ENCODE assay signal across 9 mouse cellular contexts in genomic region chr4:129086078-129086477, GRCm38 (mm10). TPM values are rescaled to one million over a fixed set of nuclear protein-coding genes. Genes with fewer than 3 reads are reported as not detected.
DNase-seq lines count a peak whose midpoint lies in the region; ATAC-seq and TF ChIP-seq lines count a peak whose summit lies in the region.
"Had no signal": no experiment of that assay in that cellular context is flagged by ENCODE, and none has a peak within 500 bp of the region (broad histone marks: within the 10 kb centered on the region; RNA-seq: fewer than 3 reads in every experiment).

No protein-coding gene starts in this region.

- H3K27me3 ChIP-seq in forebrain, embryonic 11.5 days (ENCODE audit: control insufficient read depth, insufficient read depth, low read length) = no peaks in the 10 kb centered on the region
- H3K27me3 ChIP-seq in thymus, adult 2 months (ENCODE audit: control insufficient read depth, insufficient read depth, low read length) = no peaks in the 10 kb centered on the region

- no peaks in the 10 kb centered on the region for H3K36me3 ChIP-seq in forebrain, embryonic 11.5 days (ENCODE audit: control insufficient read depth, insufficient read depth, low read length)
- no peaks in the 10 kb centered on the region for H3K36me3 ChIP-seq in thymus, adult 2 months (ENCODE audit: control insufficient read depth, insufficient read depth, low read length)

- no peak overlapping the region for H3K27ac ChIP-seq in forebrain, embryonic 11.5 days (ENCODE audit: low read depth, low read length)
- no peak overlapping the region for H3K27ac ChIP-seq in thymus, adult 2 months (ENCODE audit: control insufficient read depth, insufficient read depth, low read length)

- intact Hi-C loops in left cerebral cortex, postnatal 14 days (cut with DNase I) = loop anchor here (5.0 kb wide), 1 partner anchor 179 kb away; no protein-coding TSS in a partner anchor

- 25% methylated on average over 8 of the region's 8 CpGs for whole genome bisulfite sequencing in forebrain, embryonic 11.5 days
- 36% methylated on average over 8 of the region's 8 CpGs for WGBS in thymus, adult 2 months

- no peak overlapping the region for H3K9ac ChIP-seq in forebrain, embryonic 11.5 days (ENCODE audit: low read length)

- peak; percentile 67 for DNase-seq in urinary bladder, postnatal 25 days (ENCODE audit: low spot score)
- no peak for DNase-seq in urinary bladder, postnatal 4 days (ENCODE audit: low spot score in 2 of 2)
- DNase-seq in c-Kit-positive CD71-positive TER-119-negative erythroid progenitor cells, embryonic 14.5 days (ENCODE audit: low read depth) = peak; percentile 63
- DNase-seq in forebrain, embryonic 11.5 days (ENCODE audit: low spot score) = peak; percentile 79
- peak; percentile 78 to 84 for DNase-seq in left cerebral cortex, postnatal 14 days (ENCODE audit: low spot score in 2 of 2)
- DNase-seq in thymus, adult 2 months = peak; percentile 66

- H3K4me1 ChIP-seq in forebrain, embryonic 11.5 days (replicated peaks; ENCODE audit: control insufficient read depth, insufficient read depth, low read length) = no peaks in the 10 kb centered on the region
- no peaks in the 10 kb centered on the region for H3K4me1 ChIP-seq in thymus, adult 2 months (replicated peaks; ENCODE audit: control insufficient read depth, insufficient read depth, low read length)

- no peak for TF ChIP-seq CTCF in thymus, adult 2 months (IDR thresholded peaks at IDR 0.05; ENCODE audit: borderline replicate concordance, control insufficient read depth, extremely low read depth, insufficient read depth, low read length, poor library complexity)

- no peaks in the 10 kb centered on the region for H3K9me3 ChIP-seq in forebrain, embryonic 11.5 days (ENCODE audit: control insufficient read depth, low read length)

- ATAC-seq in forebrain, embryonic 11.5 days (replicated peaks; ENCODE audit: low FRiP score) = no peak
- ATAC-seq in inflammation-experienced regulatory T-cells, adult 6 months = peak; percentile 66
- ATAC-seq in monocyte, adult 5-6 weeks (replicated peaks; ENCODE audit: insufficient number of reproducible peaks, low FRiP score, low TSS enrichment, poor library complexity, severe bottlenecking) = peak; percentile 48

- no peak for TF ChIP-seq POLR2A in thymus, adult 2 months (IDR thresholded peaks at IDR 0.05; ENCODE audit: control insufficient read depth, extremely low read depth, insufficient read depth, low read length, poor library complexity)

- H3K4me3 ChIP-seq in forebrain, embryonic 11.5 days (ENCODE audit: low read depth, low read length) = no peak overlapping the region
- H3K4me3 ChIP-seq in thymus, adult 2 months (ENCODE audit: control insufficient read depth, insufficient read depth, low read length) = no peak overlapping the region

- no peak overlapping the region for H3K4me2 ChIP-seq in forebrain, embryonic 11.5 days (ENCODE audit: low read depth, low read length, severe bottlenecking)

RNA-seq across cellular contexts. Expression of gene Tmem54, which starts 19.3 kb away (rescaled TPM):
- polyA plus RNA-seq in forebrain, embryonic 11.5 days (2014; fragmentation: Nextera tagmentation; extraction: Ambion mirVana) = 1.5 and 2.0 TPM in 2 replicates
- polyA plus RNA-seq in inflammation-experienced regulatory T-cells, adult 6 months (2017; shearing (Covaris generic)) = not detected
- not detected for total RNA-seq in left cerebral cortex, postnatal 14 days (2021)
- not detected in 3 replicates for total RNA-seq in monocyte, adult 5-6 weeks (2017)
- 3.9 and 5.5 TPM in 2 replicates for polyA plus RNA-seq in thymus, adult 2 months (2012; rRNA removed)
- polyA plus RNA-seq: neural tube, embryonic 14.5 days had no signal

RNA-seq across cellular contexts. Expression of gene Rnf19b, which starts 28.0 kb away (rescaled TPM):
- 10.1 and 12.2 TPM in 2 replicates for polyA plus RNA-seq in forebrain, embryonic 11.5 days (2014; fragmentation: Nextera tagmentation; extraction: Ambion mirVana)
- polyA plus RNA-seq in inflammation-experienced regulatory T-cells, adult 6 months (2017; shearing (Covaris generic)) = 10 to 100 TPM; 17.5 to 20.2 (median 18.3) TPM
- total RNA-seq in left cerebral cortex, postnatal 14 days (2021) = 10 to 100 TPM; 60.8 to 63.5 TPM
- total RNA-seq in monocyte, adult 5-6 weeks (2017) = 223 to 304 TPM (median 264 TPM) in 3 replicates
- 74.1 and 82.3 TPM in 2 replicates for polyA plus RNA-seq in thymus, adult 2 months (2012; rRNA removed)

RNA-seq across cellular contexts. Expression of gene Hpca, which starts 35.8 kb away (rescaled TPM):
- 0.87 and 1.2 TPM in 2 replicates for polyA plus RNA-seq in forebrain, embryonic 11.5 days (2014; fragmentation: Nextera tagmentation; extraction: Ambion mirVana)
- not detected for polyA plus RNA-seq in inflammation-experienced regulatory T-cells, adult 6 months (2017; shearing (Covaris generic))
- total RNA-seq in left cerebral cortex, postnatal 14 days (2021) = 100 to 1,000 TPM; 562 to 615 TPM
- not detected in 3 replicates for total RNA-seq in monocyte, adult 5-6 weeks (2017)
- polyA plus RNA-seq in thymus, adult 2 months (2012; rRNA removed) = 0.92 and 1.0 TPM in 2 replicates

RNA-seq across cellular contexts. Expression of gene Fndc5, which starts 50.7 kb away (rescaled TPM):
- 0.63 and 1.4 TPM in 2 replicates for polyA plus RNA-seq in forebrain, embryonic 11.5 days (2014; fragmentation: Nextera tagmentation; extraction: Ambion mirVana)
- under 1 TPM; 0.28 to 0.50 (median 0.40) TPM for polyA plus RNA-seq in inflammation-experienced regulatory T-cells, adult 6 months (2017; shearing (Covaris generic))
- 10 to 100 TPM; 57.5 to 59.2 TPM for total RNA-seq in left cerebral cortex, postnatal 14 days (2021)
- 0.32 TPM in 1 of 3 replicates, not detected in the others for total RNA-seq in monocyte, adult 5-6 weeks (2017)
- polyA plus RNA-seq in thymus, adult 2 months (2012; rRNA removed) = 1.5 and 7.0 TPM in 2 replicates

Comparison
In these comparisons a context has a peak if more than half of its experiments do, and no peak if none do; other contexts are left out.
1. DNase-seq: peak in urinary bladder, postnatal 25 days (single experiment), c-Kit-positive CD71-positive TER-119-negative erythroid progenitor cells, embryonic 14.5 days (single experiment), forebrain, embryonic 11.5 days (single experiment), left cerebral cortex, postnatal 14 days (2 of 2) and thymus, adult 2 months (single experiment); none in urinary bladder, postnatal 4 days (0 of 2).